In the genomic region with DNA sequence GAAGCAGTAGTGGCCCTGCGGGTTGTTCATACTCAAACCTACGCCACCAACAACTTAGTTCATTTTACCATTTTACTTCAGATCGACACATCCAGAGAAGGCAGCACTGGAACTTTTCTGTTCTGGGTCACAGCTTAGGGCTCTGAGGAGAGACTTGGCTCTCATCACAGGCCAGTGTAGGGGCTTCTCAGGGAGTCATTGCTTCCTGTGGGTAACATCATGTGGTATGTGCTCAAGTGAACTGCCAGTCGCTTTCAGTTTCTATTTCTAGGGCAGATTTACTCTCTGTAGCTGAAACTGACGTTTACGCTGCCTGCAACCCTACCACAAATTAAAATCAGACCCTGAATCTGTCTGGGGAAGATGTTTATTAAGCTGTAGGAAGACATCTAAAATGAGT, we compare ENCODE assay signal across 11 mouse cellular contexts.
DNase-seq lines count a peak whose midpoint lies in the region; ATAC-seq lines count a peak whose summit lies in the region.
"Had no signal": no experiment of that assay in that cellular context is flagged by ENCODE, and none has a peak within 500 bp of the region (broad histone marks: within the 10 kb centered on the region; RNA-seq: fewer than 3 reads in every experiment).

No protein-coding gene starts in this region.

- peaks cover 11% of the 10 kb centered on the region for H3K4me1 ChIP-seq in heart, embryonic 10.5 days
- peaks cover 19% of the 10 kb centered on the region for H3K4me1 ChIP-seq in kidney, embryonic 16.5 days (ENCODE audit: insufficient read depth, low read length)

- H3K9me3 ChIP-seq in heart, embryonic 10.5 days: no peaks in the 10 kb centered on the region
- no peaks in the 10 kb centered on the region for H3K9me3 ChIP-seq in kidney, embryonic 16.5 days (ENCODE audit: low read length)
- H3K9me3 ChIP-seq: hindbrain, embryonic 12.5 days had no signal

- H3K4me2 ChIP-seq in kidney, embryonic 16.5 days (replicated peaks; ENCODE audit: low read depth, low read length): no peak overlapping the region
- H3K4me2 ChIP-seq: hindbrain, embryonic 12.5 days had no signal

- no peak overlapping the region for H3K9ac ChIP-seq in kidney, embryonic 16.5 days (replicated peaks; ENCODE audit: low read length)
- H3K9ac ChIP-seq: hindbrain, embryonic 12.5 days had no signal

- WGBS in heart, embryonic 10.5 days: 83% methylated on average over 6 of the region's 6 CpGs
- WGBS in kidney, embryonic 16.5 days: 69% methylated on average over 6 of the region's 6 CpGs

- no peaks in the 10 kb centered on the region for H3K27me3 ChIP-seq in heart, embryonic 10.5 days (ENCODE audit: insufficient read depth, poor library complexity, severe bottlenecking)
- no peaks in the 10 kb centered on the region for H3K27me3 ChIP-seq in kidney, embryonic 16.5 days (ENCODE audit: insufficient read depth, low read length)
- H3K27me3 ChIP-seq: hindbrain, embryonic 12.5 days had no signal

- peak; percentile 95 for DNase-seq in heart, adult 11 months
- DNase-seq in heart, embryonic 10.5 days (ENCODE audit: low spot score): no peak
- peak; percentile 73 for DNase-seq in 416B (ENCODE audit: low read depth)
- DNase-seq in spleen, adult 12 weeks (ENCODE audit: low spot score): peak; percentile 10
- DNase-seq in layer of hippocampus, postnatal 14 days (ENCODE audit: low spot score in 2 of 2): no peak
- DNase-seq in ovary, postnatal 14 days (ENCODE audit: low spot score): no peak
- DNase-seq: kidney, postnatal 14 days; right cerebral cortex, postnatal 25 days had no signal

- no peak overlapping the region for H3K4me3 ChIP-seq in heart, embryonic 10.5 days
- H3K4me3 ChIP-seq in kidney, embryonic 16.5 days (ENCODE audit: low read length): no peak overlapping the region
- H3K4me3 ChIP-seq: hindbrain, embryonic 12.5 days had no signal

- H3K27ac ChIP-seq in heart, embryonic 10.5 days: no peak overlapping the region
- no peak overlapping the region for H3K27ac ChIP-seq in kidney, embryonic 16.5 days (ENCODE audit: low read length)
- H3K27ac ChIP-seq: hindbrain, embryonic 12.5 days had no signal

- ATAC-seq in common myeloid progenitor, adult 5-6 weeks (replicated peaks; ENCODE audit: low read depth, poor library complexity, severe bottlenecking): peak; percentile 97
- ATAC-seq in kidney, embryonic 16.5 days (ENCODE audit: low FRiP score, low TSS enrichment): no peak

- H3K36me3 ChIP-seq in heart, embryonic 10.5 days: no peaks in the 10 kb centered on the region
- H3K36me3 ChIP-seq in kidney, embryonic 16.5 days (ENCODE audit: insufficient read depth, low read length): no peaks in the 10 kb centered on the region
- H3K36me3 ChIP-seq: hindbrain, embryonic 12.5 days had no signal

Comparison
In these comparisons a context has a peak if more than half of its experiments do, and no peak if none do; other contexts are left out.
1. DNase-seq: peak in heart, adult 11 months (single experiment), 416B (single experiment) and spleen, adult 12 weeks (single experiment); none in heart, embryonic 10.5 days (single experiment), layer of hippocampus, postnatal 14 days (0 of 2) and ovary, postnatal 14 days (single experiment).